Mouse (Mus musculus) intestine, embryonic 14.5 days (tissue): ENCODE measurements at regions not wholly inside any gene's neighbourhood (a gene's known extent, or its start where the extent isn't known, plus 50 kb on each side); places are given as distances from the start of the nearest gene placed in this dataset.

Experiments
- ATAC-seq: fragments of 200-750 bp; cut with Nextera tagmentation; replicated peaks from 2 replicates; pipeline ENCODE4 v1.8.0; 2017; ENCODE audit warnings: low read depth, moderate number of reproducible peaks, moderate TSS enrichment, moderate library complexity; ENCODE audit not compliant: low FRiP score, low TSS enrichment
- DNase-seq: peaks from one replicate; pipeline ENCODE4 v3.0.0-alpha.2; 2018; ENCODE audit warnings: low spot score
- H3K27ac ChIP-seq: fragments of 300-500 bp; sonication (generic); 2 replicates; pipeline ENCODE4 v1.5.1; 2014; ENCODE audit warnings: low read depth, mild to moderate bottlenecking, control low read depth
- H3K27me3 ChIP-seq: fragments of 300-500 bp; sonication (generic); replicated peaks from 2 replicates; pipeline ENCODE4 v1.6.1; 2014; ENCODE audit warnings: low read length, control low read depth; ENCODE audit not compliant: control insufficient read depth, insufficient read depth
- H3K36me3 ChIP-seq: fragments of 300-500 bp; sonication (generic); 2 replicates; pipeline ENCODE4 v1.6.1; 2014; ENCODE audit warnings: low read length, control low read depth; ENCODE audit not compliant: control insufficient read depth, insufficient read depth
- H3K4me1 ChIP-seq: fragments of 300-500 bp; sonication (generic); replicated peaks from 2 replicates; pipeline ENCODE4 v1.6.1; 2014; ENCODE audit warnings: low read length, control low read depth, mixed read lengths; ENCODE audit not compliant: control insufficient read depth, insufficient read depth
- H3K4me2 ChIP-seq: fragments of 300-500 bp; sonication (generic); 2 replicates; pipeline ENCODE4 v1.6.1; 2014; ENCODE audit warnings: low read length
- H3K4me3 ChIP-seq: fragments of 300-500 bp; sonication (generic); 2 replicates; pipeline ENCODE4 v1.5.1; 2014; ENCODE audit warnings: low read depth, low read length, control low read depth, mixed read lengths
- H3K9ac ChIP-seq: fragments of 300-500 bp; sonication (generic); 2 replicates; pipeline ENCODE4 v1.6.1; 2014; ENCODE audit warnings: mild to moderate bottlenecking, low read length
- H3K9me3 ChIP-seq: fragments of 300-500 bp; sonication (generic); 2 replicates; pipeline ENCODE4 v1.6.1; 2016; ENCODE audit warnings: low read length, control low read depth; ENCODE audit not compliant: control insufficient read depth
- WGBS: fragments of 180-500 bp; shearing (Covaris S2); extraction: QIAGEN DNeasy Blood & Tissue Kit; methylation state at CpG from one replicate; pipeline ENCODE4 v1.1.7; 2014; 5-methylcytosine and 5-hydroxymethylcytosine counted together

GRCm38 (mm10) chr15:38414318-38415090 is 989.1 kb downstream of the 4930447A16Rik start:
- Histone ChIP-seq H3K27me3 (no peaks in the 10 kb centered on the region), H3K36me3 (no peaks in the 10 kb centered on the region), H3K27ac (peak overlapping the region; percentile 80), H3K4me2 (no peak overlapping the region), H3K9me3 (no peaks in the 10 kb centered on the region), H3K4me3 (no peak overlapping the region), H3K9ac (no peak overlapping the region), H3K4me1 (peaks cover 13% of the 10 kb centered on the region; the same call in 1 of the 2 replicates)
- DNase-seq (peak; percentile 78), ATAC-seq (peak; percentile 56; the same call in 1 of the 2 replicates)
- 44% methylated on average over 8 of the region's 8 CpGs for WGBS

- Histone ChIP-seq H3K36me3 (no peaks in the 10 kb centered on the region), H3K4me2 (no peak overlapping the region), H3K9ac (no peak overlapping the region), H3K9me3 (no peaks in the 10 kb centered on the region), H3K4me1 (peaks cover 13% of the 10 kb centered on the region; the same call in 1 of the 2 replicates), H3K4me3 (no peak overlapping the region), H3K27me3 (no peaks in the 10 kb centered on the region), H3K27ac (peak overlapping the region; percentile 80)
- 30% methylated on average over 2 of the region's 2 CpGs for WGBS
- no peak for ATAC-seq
- no peak for DNase-seq
These were observed 989.7 kb downstream of the 4930447A16Rik start for GRCm38 (mm10) chr15:38415091-38415486.

- Histone ChIP-seq H3K27me3 (no peaks in the 10 kb centered on the region), H3K4me3 (no peak overlapping the region), H3K4me2 (no peak overlapping the region), H3K4me1 (peaks cover 14% of the 10 kb centered on the region), H3K36me3 (no peaks in the 10 kb centered on the region), H3K27ac (peak overlapping the region; percentile 3), H3K9me3 (no peaks in the 10 kb centered on the region), H3K9ac (no peak overlapping the region)
- WGBS = 47% methylated on average over 7 of the region's 7 CpGs
- no peak for ATAC-seq
- no peak for DNase-seq
These were observed 994.3 kb downstream of the 4930447A16Rik start for GRCm38 (mm10) chr15:38419621-38420020.

GRCm38 (mm10) chr15:38420784-38421183 is 995.4 kb downstream of the 4930447A16Rik start:
- H3K27ac ChIP-seq = peak overlapping the region; percentile 5; the same call in 1 of the 2 replicates
- no peak overlapping the region for H3K9ac ChIP-seq
- DNase-seq (no peak), ATAC-seq (peak; percentile 68; the same call in 1 of the 2 replicates)
- no peak overlapping the region for H3K4me2 ChIP-seq
- H3K9me3 ChIP-seq = no peaks in the 10 kb centered on the region
- H3K27me3 ChIP-seq = no peaks in the 10 kb centered on the region
- H3K36me3 ChIP-seq = no peaks in the 10 kb centered on the region
- peaks cover 10% of the 10 kb centered on the region for H3K4me1 ChIP-seq
- H3K4me3 ChIP-seq = no peak overlapping the region
- 22% methylated on average over 3 of the region's 3 CpGs for WGBS

GRCm38 (mm10) chr15:38422741-38423140 is 997.4 kb downstream of the 4930447A16Rik start:
- Histone ChIP-seq H3K4me2 (no peak overlapping the region), H3K27ac (no peak overlapping the region), H3K4me3 (no peak overlapping the region), H3K9ac (no peak overlapping the region), H3K4me1 (peaks cover 10% of the 10 kb centered on the region), H3K36me3 (no peaks in the 10 kb centered on the region), H3K27me3 (no peaks in the 10 kb centered on the region), H3K9me3 (no peaks in the 10 kb centered on the region)
- 84% methylated on average over 6 of the region's 6 CpGs for WGBS
- no peak for ATAC-seq
- DNase-seq = peak; percentile 37

- ATAC-seq (no peak), DNase-seq (peak; percentile 31)
- 66% methylated on average over 4 of the region's 4 CpGs for WGBS
These were observed 1000.2 kb downstream of the 4930447A16Rik start for GRCm38 (mm10) chr15:38425506-38425905.

GRCm38 (mm10) chr15:38427966-38428365 is 1002.6 kb downstream of the 4930447A16Rik start:
- Histone ChIP-seq H3K9ac (no peak overlapping the region), H3K27me3 (no peaks in the 10 kb centered on the region), H3K27ac (no peak overlapping the region), H3K36me3 (no peaks in the 10 kb centered on the region), H3K4me1 (no peaks in the 10 kb centered on the region), H3K9me3 (no peaks in the 10 kb centered on the region), H3K4me2 (no peak overlapping the region), H3K4me3 (no peak overlapping the region)
- no peak for ATAC-seq
- peak; percentile 23 for DNase-seq
- 46% methylated on average over 1 of the region's 1 CpGs for WGBS

More at GRCm38 (mm10) chr15:38425506-38425905, 1000.2 kb downstream of the 4930447A16Rik start:
- no peak overlapping the region for H3K4me2 ChIP-seq
- H3K9ac ChIP-seq = no peak overlapping the region
- no peaks in the 10 kb centered on the region for H3K9me3 ChIP-seq
- H3K4me1 ChIP-seq = peaks cover 8% of the 10 kb centered on the region
- H3K27ac ChIP-seq = no peak overlapping the region
- no peaks in the 10 kb centered on the region for H3K27me3 ChIP-seq
- no peak overlapping the region for H3K4me3 ChIP-seq
- no peaks in the 10 kb centered on the region for H3K36me3 ChIP-seq

- DNase-seq (peak; percentile 41), ATAC-seq (0 out of 2 replicates have a peak, but pooled peaks have one; percentile 12)
- no peak overlapping the region for H3K9ac ChIP-seq
- H3K4me2 ChIP-seq = no peak overlapping the region
- no peak overlapping the region for H3K4me3 ChIP-seq
- H3K4me1 ChIP-seq = no peaks in the 10 kb centered on the region
- H3K27me3 ChIP-seq = no peaks in the 10 kb centered on the region
- 68% methylated on average over 2 of the region's 2 CpGs for WGBS
- peaks cover 5% of the 10 kb centered on the region; the same call in 1 of the 2 replicates for H3K9me3 ChIP-seq
- no peak overlapping the region for H3K27ac ChIP-seq
- no peaks in the 10 kb centered on the region for H3K36me3 ChIP-seq
These were observed 1006.3 kb downstream of the 4930447A16Rik start for GRCm38 (mm10) chr15:38431668-38432067.

- H3K9me3 ChIP-seq = peaks cover 5% of the 10 kb centered on the region; the same call in 1 of the 2 replicates
- H3K4me3 ChIP-seq = no peak overlapping the region
- H3K36me3 ChIP-seq = no peaks in the 10 kb centered on the region
- 72% methylated on average over 7 of the region's 7 CpGs for WGBS
- H3K4me2 ChIP-seq = no peak overlapping the region
- no peak overlapping the region for H3K9ac ChIP-seq
- no peak for ATAC-seq
- H3K4me1 ChIP-seq = no peaks in the 10 kb centered on the region
- no peaks in the 10 kb centered on the region for H3K27me3 ChIP-seq
- H3K27ac ChIP-seq = no peak overlapping the region
- DNase-seq = peak; percentile 10
These were observed 1008.0 kb downstream of the 4930447A16Rik start for GRCm38 (mm10) chr15:38433386-38433785.
